Mouse (Mus musculus): ENCODE results near the gene Map4k4. TPM values are rescaled to one million over a fixed set of nuclear protein-coding genes. Genes with fewer than 3 reads are reported as not detected.

The Map4k4 gene
- polyA plus RNA-seq, 1 experiment from 2014 or later = 21.2 TPM

- TF ChIP-seq EP300 (IDR thresholded peaks at IDR 0.05) = no peak
- no peak for TF ChIP-seq CTCF (IDR thresholded peaks at IDR 0.05)
- DNase-seq (ENCODE audit: low spot score) (no peak), ATAC-seq (no peak)
- Histone ChIP-seq H3K9ac (replicated peaks; ENCODE audit: low read depth) (no peak overlapping the region), H3K4me3 (ENCODE audit: low read depth, low read length) (no peak overlapping the region), H3K4me2 (replicated peaks; ENCODE audit: low read depth, low read length) (no peak overlapping the region), H3K4me1 (ENCODE audit: insufficient read depth, low read depth, low read length) (no peaks in the 10 kb centered on the region), H3K36me3 (ENCODE audit: insufficient read depth, low read length) (peaks cover 39% of the 10 kb centered on the region), H3K27me3 (replicated peaks; ENCODE audit: insufficient read depth, low read length) (no peaks in the 10 kb centered on the region), H3K27ac (ENCODE audit: low read length) (no peak overlapping the region), H3K9me3 (ENCODE audit: low read length) (no peaks in the 10 kb centered on the region)
- WGBS = 87% methylated on average over 9 of the region's 9 CpGs
Measured at GRCm38 (mm10) chr1:39986820-39987219, 86.1 kb downstream of the Map4k4 start.

- WGBS = 68% methylated on average over 12 of the region's 12 CpGs
- H3K4me2 ChIP-seq (replicated peaks; ENCODE audit: low read depth, low read length) = no peak overlapping the region
- no peak for TF ChIP-seq EP300 (IDR thresholded peaks at IDR 0.05)
- H3K4me1 ChIP-seq (ENCODE audit: insufficient read depth, low read depth, low read length) = no peaks in the 10 kb centered on the region
- no peaks in the 10 kb centered on the region for H3K27me3 ChIP-seq (replicated peaks; ENCODE audit: insufficient read depth, low read length)
- DNase-seq (ENCODE audit: low spot score) (no peak), ATAC-seq (peak; percentile 32; the same call in 1 of the 2 replicates)
- no peak overlapping the region for H3K9ac ChIP-seq (replicated peaks; ENCODE audit: low read depth)
- no peaks in the 10 kb centered on the region for H3K9me3 ChIP-seq (ENCODE audit: low read length)
- H3K4me3 ChIP-seq (ENCODE audit: low read depth, low read length) = no peak overlapping the region
- no peak overlapping the region for H3K27ac ChIP-seq (ENCODE audit: low read length)
- H3K36me3 ChIP-seq (ENCODE audit: insufficient read depth, low read length) = peaks cover 43% of the 10 kb centered on the region
Measured at GRCm38 (mm10) chr1:39988841-39989240, 88.1 kb downstream of the Map4k4 start.

GRCm38 (mm10) chr1:39990041-39990440 is 89.3 kb downstream of the Map4k4 start:
- Histone ChIP-seq H3K4me1 (ENCODE audit: insufficient read depth, low read depth, low read length) (no peaks in the 10 kb centered on the region), H3K27me3 (replicated peaks; ENCODE audit: insufficient read depth, low read length) (no peaks in the 10 kb centered on the region), H3K4me3 (ENCODE audit: low read depth, low read length) (no peak overlapping the region), H3K9ac (replicated peaks; ENCODE audit: low read depth) (no peak overlapping the region), H3K36me3 (ENCODE audit: insufficient read depth, low read length) (peaks cover 43% of the 10 kb centered on the region), H3K9me3 (ENCODE audit: low read length) (no peaks in the 10 kb centered on the region), H3K27ac (ENCODE audit: low read length) (no peak overlapping the region), H3K4me2 (replicated peaks; ENCODE audit: low read depth, low read length) (no peak overlapping the region)
- TF ChIP-seq CTCF (IDR thresholded peaks at IDR 0.05) = no peak
- TF ChIP-seq EP300 (IDR thresholded peaks at IDR 0.05) = no peak
- WGBS = 90% methylated on average over 9 of the region's 9 CpGs
- no peak for DNase-seq (ENCODE audit: low spot score)
- ATAC-seq = no peak

- H3K4me1 ChIP-seq (ENCODE audit: insufficient read depth, low read depth, low read length) = no peaks in the 10 kb centered on the region
- WGBS = 78% methylated on average over 7 of the region's 7 CpGs
- peaks cover 44% of the 10 kb centered on the region for H3K36me3 ChIP-seq (ENCODE audit: insufficient read depth, low read length)
- no peaks in the 10 kb centered on the region for H3K27me3 ChIP-seq (replicated peaks; ENCODE audit: insufficient read depth, low read length)
- H3K9me3 ChIP-seq (ENCODE audit: low read length) = no peaks in the 10 kb centered on the region
- no peak overlapping the region for H3K4me2 ChIP-seq (replicated peaks; ENCODE audit: low read depth, low read length)
- H3K9ac ChIP-seq (replicated peaks; ENCODE audit: low read depth) = no peak overlapping the region
- H3K27ac ChIP-seq (ENCODE audit: low read length) = no peak overlapping the region
- no peak for TF ChIP-seq CTCF (IDR thresholded peaks at IDR 0.05)
- no peak for TF ChIP-seq EP300 (IDR thresholded peaks at IDR 0.05)
- DNase-seq (ENCODE audit: low spot score) = no peak
- ATAC-seq = no peak
- H3K4me3 ChIP-seq (ENCODE audit: low read depth, low read length) = no peak overlapping the region
Measured at GRCm38 (mm10) chr1:39993921-39994320, 93.2 kb downstream of the Map4k4 start.

- Histone ChIP-seq H3K27ac (ENCODE audit: low read length) (no peak overlapping the region), H3K27me3 (replicated peaks; ENCODE audit: insufficient read depth, low read length) (no peaks in the 10 kb centered on the region), H3K4me2 (replicated peaks; ENCODE audit: low read depth, low read length) (no peak overlapping the region), H3K36me3 (ENCODE audit: insufficient read depth, low read length) (peaks cover 32% of the 10 kb centered on the region; the same call in 1 of the 2 replicates), H3K9ac (replicated peaks; ENCODE audit: low read depth) (no peak overlapping the region), H3K9me3 (ENCODE audit: low read length) (no peaks in the 10 kb centered on the region), H3K4me3 (ENCODE audit: low read depth, low read length) (no peak overlapping the region), H3K4me1 (ENCODE audit: insufficient read depth, low read depth, low read length) (no peaks in the 10 kb centered on the region)
- TF ChIP-seq CTCF (IDR thresholded peaks at IDR 0.05) (no peak), EP300 (IDR thresholded peaks at IDR 0.05) (no peak)
- no peak for ATAC-seq
- 91% methylated on average over 2 of the region's 2 CpGs for WGBS
- DNase-seq (ENCODE audit: low spot score) = no peak
Measured at GRCm38 (mm10) chr1:39995593-39995992, 94.9 kb downstream of the Map4k4 start.

- no peaks in the 10 kb centered on the region for H3K9me3 ChIP-seq (ENCODE audit: low read length)
- H3K4me3 ChIP-seq (ENCODE audit: low read depth, low read length) = no peak overlapping the region
- DNase-seq (ENCODE audit: low spot score) = no peak
- no peak overlapping the region for H3K27ac ChIP-seq (ENCODE audit: low read length)
- no peaks in the 10 kb centered on the region for H3K4me1 ChIP-seq (ENCODE audit: insufficient read depth, low read depth, low read length)
- H3K27me3 ChIP-seq (replicated peaks; ENCODE audit: insufficient read depth, low read length) = no peaks in the 10 kb centered on the region
- TF ChIP-seq EP300 (IDR thresholded peaks at IDR 0.05) = no peak
- no peak for TF ChIP-seq CTCF (IDR thresholded peaks at IDR 0.05)
- no peak overlapping the region for H3K9ac ChIP-seq (replicated peaks; ENCODE audit: low read depth)
- H3K4me2 ChIP-seq (replicated peaks; ENCODE audit: low read depth, low read length) = no peak overlapping the region
- ATAC-seq = no peak
- WGBS = 78% methylated on average over 16 of the region's 16 CpGs
- H3K36me3 ChIP-seq (ENCODE audit: insufficient read depth, low read length) = peaks cover 44% of the 10 kb centered on the region
Measured at GRCm38 (mm10) chr1:40000476-40000875, 99.8 kb downstream of the Map4k4 start.

GRCm38 (mm10) chr1:40000899-40001298 is 100.2 kb downstream of the Map4k4 start:
- no peak overlapping the region for H3K4me2 ChIP-seq (replicated peaks; ENCODE audit: low read depth, low read length)
- H3K27ac ChIP-seq (ENCODE audit: low read length) = no peak overlapping the region
- no peaks in the 10 kb centered on the region for H3K4me1 ChIP-seq (ENCODE audit: insufficient read depth, low read depth, low read length)
- H3K9me3 ChIP-seq (ENCODE audit: low read length) = no peaks in the 10 kb centered on the region
- WGBS = 64% methylated on average over 5 of the region's 5 CpGs
- peaks cover 42% of the 10 kb centered on the region for H3K36me3 ChIP-seq (ENCODE audit: insufficient read depth, low read length)
- ATAC-seq = 0 out of 2 replicates have a peak, but pooled peaks have one; percentile 28
- no peak for TF ChIP-seq EP300 (IDR thresholded peaks at IDR 0.05)
- TF ChIP-seq CTCF (IDR thresholded peaks at IDR 0.05) = peak; percentile 59
- no peak overlapping the region for H3K9ac ChIP-seq (replicated peaks; ENCODE audit: low read depth)
- DNase-seq (ENCODE audit: low spot score) = peak; percentile 30
- H3K27me3 ChIP-seq (replicated peaks; ENCODE audit: insufficient read depth, low read length) = no peaks in the 10 kb centered on the region
- H3K4me3 ChIP-seq (ENCODE audit: low read depth, low read length) = no peak overlapping the region

Measured in lung, postnatal 0 days (tissue).